Mouse (Mus musculus): ENCODE measurements around the gene Nphp1. TPM values are rescaled to one million over a fixed set of nuclear protein-coding genes. Genes with fewer than 3 reads are reported as not detected.

Gene Nphp1
- polyA plus RNA-seq, 1 experiment from 2014 or later, result 17.2 TPM

DNA sequence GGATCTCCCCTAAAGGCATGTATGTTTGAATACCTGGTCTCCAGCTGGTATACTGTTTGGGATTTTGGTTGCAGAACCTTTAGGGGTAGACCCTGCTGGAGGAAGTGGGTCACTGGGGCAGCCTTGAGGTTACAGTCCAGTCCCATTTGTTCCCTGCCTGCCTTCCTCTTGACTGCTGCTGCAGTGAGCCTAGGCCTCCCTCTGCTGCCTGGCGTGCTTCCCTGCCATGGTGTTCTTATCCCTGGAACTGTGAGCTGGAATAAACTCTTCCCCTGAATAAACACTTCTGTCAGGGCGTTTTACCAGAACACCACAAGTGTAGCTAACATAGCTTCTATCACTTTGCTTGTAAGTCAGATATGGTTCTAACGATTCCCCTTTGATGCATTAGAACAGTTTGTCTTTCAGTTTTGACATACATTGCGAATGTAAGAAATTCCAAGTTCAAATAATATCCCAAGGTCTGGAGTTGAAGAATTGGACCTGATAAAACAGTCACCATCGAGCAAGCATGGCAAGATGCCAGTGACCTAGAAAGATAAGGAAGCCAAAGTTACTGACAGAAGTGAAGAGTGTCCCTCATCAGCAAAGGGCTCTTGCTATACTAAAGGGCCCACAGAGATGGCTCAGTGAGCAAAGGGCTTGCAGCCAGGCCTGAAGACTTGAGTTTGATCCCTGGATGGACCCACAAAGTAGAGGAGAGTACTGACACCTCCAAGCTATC, 29.4 kb downstream of the Nphp1 start:
- no peak for DNase-seq
- ATAC-seq (ENCODE audit: low FRiP score, low TSS enrichment), result no peak
- Histone ChIP-seq H3K9me3 (ENCODE audit: control insufficient read depth, low read length) (no peaks in the 10 kb centered on the region), H3K4me1 (ENCODE audit: control insufficient read depth, insufficient read depth, low read length) (no peaks in the 10 kb centered on the region), H3K9ac (replicated peaks; ENCODE audit: low read length) (no peak overlapping the region), H3K36me3 (ENCODE audit: control insufficient read depth, insufficient read depth, low read length) (peaks cover 34% of the 10 kb centered on the region), H3K27ac (replicated peaks; ENCODE audit: low read depth, low read length) (no peak overlapping the region), H3K4me2 (ENCODE audit: low read length) (no peak overlapping the region), H3K4me3 (replicated peaks; ENCODE audit: low read depth, low read length) (no peak overlapping the region), H3K27me3 (ENCODE audit: control insufficient read depth, insufficient read depth, low read length) (no peaks in the 10 kb centered on the region)
- whole genome bisulfite sequencing, result 92% methylated on average over 5 of the region's 5 CpGs

- H3K9me3 ChIP-seq (ENCODE audit: control insufficient read depth, low read length), result no peaks in the 10 kb centered on the region
- peak; percentile 35 for DNase-seq
- no peak overlapping the region for H3K4me2 ChIP-seq (ENCODE audit: low read length)
- ATAC-seq (ENCODE audit: low FRiP score, low TSS enrichment), result no peak
- no peaks in the 10 kb centered on the region for H3K27me3 ChIP-seq (ENCODE audit: control insufficient read depth, insufficient read depth, low read length)
- H3K4me3 ChIP-seq (replicated peaks; ENCODE audit: low read depth, low read length), result no peak overlapping the region
- H3K36me3 ChIP-seq (ENCODE audit: control insufficient read depth, insufficient read depth, low read length), result peaks cover 26% of the 10 kb centered on the region
- 46% methylated on average over 8 of the region's 8 CpGs for WGBS
- H3K27ac ChIP-seq (replicated peaks; ENCODE audit: low read depth, low read length), result peak overlapping the region; percentile 32; the same call in 1 of the 2 replicates
- no peak overlapping the region for H3K9ac ChIP-seq (replicated peaks; ENCODE audit: low read length)
- no peaks in the 10 kb centered on the region for H3K4me1 ChIP-seq (ENCODE audit: control insufficient read depth, insufficient read depth, low read length)
Measured at GRCm38 (mm10) chr2:127757171-127757570, 31.5 kb downstream of the Nphp1 start.

- ATAC-seq (ENCODE audit: low FRiP score, low TSS enrichment) (no peak), DNase-seq (no peak)
- Histone ChIP-seq H3K27ac (replicated peaks; ENCODE audit: low read depth, low read length) (no peak overlapping the region), H3K4me2 (ENCODE audit: low read length) (no peak overlapping the region), H3K4me1 (ENCODE audit: control insufficient read depth, insufficient read depth, low read length) (no peaks in the 10 kb centered on the region), H3K4me3 (replicated peaks; ENCODE audit: low read depth, low read length) (no peak overlapping the region), H3K9me3 (ENCODE audit: control insufficient read depth, low read length) (no peaks in the 10 kb centered on the region), H3K27me3 (ENCODE audit: control insufficient read depth, insufficient read depth, low read length) (no peaks in the 10 kb centered on the region), H3K9ac (replicated peaks; ENCODE audit: low read length) (no peak overlapping the region), H3K36me3 (ENCODE audit: control insufficient read depth, insufficient read depth, low read length) (0 out of 2 replicates have a peak, but pooled peaks cover under 1% of the 10 kb centered on the region)
- 96% methylated on average over 4 of the region's 4 CpGs for WGBS
Measured at GRCm38 (mm10) chr2:127754113-127754512, 34.6 kb downstream of the Nphp1 start.

GRCm38 (mm10) chr2:127751849-127752610, 36.7 kb downstream of the Nphp1 start:
- 75% methylated on average over 11 of the region's 11 CpGs for WGBS
- DNase-seq, result no peak
- no peak for ATAC-seq (ENCODE audit: low FRiP score, low TSS enrichment)

DNA sequence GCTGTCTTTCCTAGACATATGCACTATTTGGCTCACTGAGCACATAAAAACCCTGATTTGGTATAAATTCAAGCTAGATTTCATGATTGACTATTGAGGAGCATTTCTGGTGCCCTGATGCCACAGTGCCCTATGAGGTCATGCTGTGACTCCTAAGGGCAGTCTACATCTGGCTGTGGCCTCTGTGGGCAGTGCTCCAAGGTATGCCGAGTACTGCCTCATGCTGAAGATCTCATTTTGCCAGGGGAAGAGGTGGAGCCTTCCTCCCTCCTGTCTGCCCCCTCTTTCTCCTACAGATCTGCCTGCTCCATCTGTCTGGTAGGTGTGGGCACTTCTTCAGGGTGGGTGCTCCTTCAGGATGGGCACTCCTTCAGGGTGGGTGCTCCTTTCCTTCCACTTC, 39.3 kb downstream of the Nphp1 start:
- no peaks in the 10 kb centered on the region for H3K4me1 ChIP-seq (ENCODE audit: control insufficient read depth, insufficient read depth, low read length)
- ATAC-seq (ENCODE audit: low FRiP score, low TSS enrichment) (no peak), DNase-seq (no peak)
- no peak overlapping the region for H3K27ac ChIP-seq (replicated peaks; ENCODE audit: low read depth, low read length)
- peaks cover 9% of the 10 kb centered on the region; the same call in 1 of the 2 replicates for H3K36me3 ChIP-seq (ENCODE audit: control insufficient read depth, insufficient read depth, low read length)
- no peaks in the 10 kb centered on the region for H3K27me3 ChIP-seq (ENCODE audit: control insufficient read depth, insufficient read depth, low read length)
- no peak overlapping the region for H3K4me2 ChIP-seq (ENCODE audit: low read length)
- no peak overlapping the region for H3K9ac ChIP-seq (replicated peaks; ENCODE audit: low read length)
- 89% methylated on average over 1 of the region's 1 CpGs for WGBS
- H3K9me3 ChIP-seq (ENCODE audit: control insufficient read depth, low read length), result no peaks in the 10 kb centered on the region
- no peak overlapping the region for H3K4me3 ChIP-seq (replicated peaks; ENCODE audit: low read depth, low read length)

More at GRCm38 (mm10) chr2:127751849-127752610, 36.7 kb downstream of the Nphp1 start:
- Histone ChIP-seq H3K9me3 (ENCODE audit: control insufficient read depth, low read length) (no peaks in the 10 kb centered on the region), H3K4me1 (ENCODE audit: control insufficient read depth, insufficient read depth, low read length) (no peaks in the 10 kb centered on the region), H3K9ac (replicated peaks; ENCODE audit: low read length) (no peak overlapping the region), H3K36me3 (ENCODE audit: control insufficient read depth, insufficient read depth, low read length) (no peaks in the 10 kb centered on the region), H3K4me3 (replicated peaks; ENCODE audit: low read depth, low read length) (no peak overlapping the region), H3K27ac (replicated peaks; ENCODE audit: low read depth, low read length) (no peak overlapping the region), H3K4me2 (ENCODE audit: low read length) (no peak overlapping the region), H3K27me3 (ENCODE audit: control insufficient read depth, insufficient read depth, low read length) (no peaks in the 10 kb centered on the region)

DNA sequence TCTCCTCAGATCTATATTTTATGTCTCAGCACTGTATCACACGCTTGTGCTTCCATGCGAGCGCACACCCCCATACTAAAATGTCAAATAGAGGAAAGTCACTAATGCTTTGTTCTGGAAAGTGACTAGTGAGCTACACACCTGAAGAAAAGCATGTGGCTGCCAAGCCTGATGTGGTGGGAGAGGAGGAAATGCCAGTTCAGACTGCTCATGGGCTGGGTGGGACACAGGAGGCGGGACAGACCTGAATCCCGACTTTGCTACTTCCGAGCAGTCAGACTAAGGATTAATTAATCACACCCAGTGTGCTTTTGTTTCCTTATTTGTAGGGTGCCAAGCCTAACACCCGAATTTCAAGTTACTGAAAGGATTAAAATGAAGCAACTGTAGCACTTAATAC, 40.4 kb downstream of the Nphp1 start:
- H3K4me1 ChIP-seq (ENCODE audit: control insufficient read depth, insufficient read depth, low read length), result no peaks in the 10 kb centered on the region
- no peaks in the 10 kb centered on the region for H3K27me3 ChIP-seq (ENCODE audit: control insufficient read depth, insufficient read depth, low read length)
- no peaks in the 10 kb centered on the region for H3K9me3 ChIP-seq (ENCODE audit: control insufficient read depth, low read length)
- no peak overlapping the region for H3K9ac ChIP-seq (replicated peaks; ENCODE audit: low read length)
- H3K4me3 ChIP-seq (replicated peaks; ENCODE audit: low read depth, low read length), result no peak overlapping the region
- no peak for ATAC-seq (ENCODE audit: low FRiP score, low TSS enrichment)
- no peak for DNase-seq
- peaks cover 9% of the 10 kb centered on the region; the same call in 1 of the 2 replicates for H3K36me3 ChIP-seq (ENCODE audit: control insufficient read depth, insufficient read depth, low read length)
- H3K4me2 ChIP-seq (ENCODE audit: low read length), result no peak overlapping the region
- H3K27ac ChIP-seq (replicated peaks; ENCODE audit: low read depth, low read length), result no peak overlapping the region
- 67% methylated on average over 7 of the region's 7 CpGs for WGBS

GRCm38 (mm10) chr2:127742637-127743036, 46.1 kb downstream of the Nphp1 start:
- Histone ChIP-seq H3K4me3 (replicated peaks; ENCODE audit: low read depth, low read length) (no peak overlapping the region), H3K4me1 (ENCODE audit: control insufficient read depth, insufficient read depth, low read length) (no peaks in the 10 kb centered on the region), H3K9ac (replicated peaks; ENCODE audit: low read length) (no peak overlapping the region), H3K4me2 (ENCODE audit: low read length) (no peak overlapping the region), H3K36me3 (ENCODE audit: control insufficient read depth, insufficient read depth, low read length) (peaks cover 20% of the 10 kb centered on the region), H3K9me3 (ENCODE audit: control insufficient read depth, low read length) (no peaks in the 10 kb centered on the region), H3K27ac (replicated peaks; ENCODE audit: low read depth, low read length) (no peak overlapping the region), H3K27me3 (ENCODE audit: control insufficient read depth, insufficient read depth, low read length) (no peaks in the 10 kb centered on the region)
- no peak for DNase-seq
- 85% methylated on average over 3 of the region's 3 CpGs for WGBS
- ATAC-seq (ENCODE audit: low FRiP score, low TSS enrichment), result no peak

DNA sequence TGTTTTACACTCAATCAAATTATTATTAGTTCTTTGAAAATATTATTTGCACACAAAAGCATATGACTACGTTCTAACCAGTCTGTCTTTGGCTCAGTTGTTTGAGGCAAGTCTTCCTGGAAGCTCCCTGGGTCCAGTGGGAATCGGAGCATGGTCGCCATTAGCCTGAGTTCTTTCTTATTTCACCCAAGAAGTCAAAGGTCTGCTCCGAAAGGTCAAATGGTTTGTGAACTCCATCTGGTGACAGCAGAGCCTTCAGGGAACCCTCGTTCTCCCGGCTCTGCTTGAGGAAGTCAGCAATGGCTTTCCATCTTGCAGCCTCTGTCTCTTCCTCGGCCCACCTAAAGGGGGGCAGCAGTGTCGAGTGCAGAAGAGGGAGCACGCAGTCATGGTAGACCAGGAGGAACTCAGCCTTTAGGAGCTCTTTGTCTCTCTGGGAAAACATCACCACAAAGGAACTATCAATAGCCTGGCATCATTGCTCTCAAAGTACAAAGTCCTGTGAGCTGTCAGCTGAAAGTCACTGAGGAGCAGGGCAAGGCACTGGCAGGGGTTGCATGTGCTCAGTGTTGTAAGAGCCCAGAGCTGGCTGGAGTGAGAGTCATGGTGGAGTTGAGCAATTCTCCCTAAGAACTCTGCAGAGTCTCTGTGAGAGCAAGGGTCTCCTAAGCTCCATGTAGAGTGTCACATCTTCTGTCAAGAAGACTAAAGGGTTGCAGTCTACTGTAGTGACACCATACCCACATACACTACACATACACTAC, 47.8 kb downstream of the Nphp1 start:
- Histone ChIP-seq H3K9ac (replicated peaks; ENCODE audit: low read length) (no peak overlapping the region), H3K4me1 (ENCODE audit: control insufficient read depth, insufficient read depth, low read length) (no peaks in the 10 kb centered on the region), H3K9me3 (ENCODE audit: control insufficient read depth, low read length) (no peaks in the 10 kb centered on the region), H3K4me3 (replicated peaks; ENCODE audit: low read depth, low read length) (no peak overlapping the region), H3K27ac (replicated peaks; ENCODE audit: low read depth, low read length) (no peak overlapping the region), H3K4me2 (ENCODE audit: low read length) (no peak overlapping the region), H3K36me3 (ENCODE audit: control insufficient read depth, insufficient read depth, low read length) (peaks cover 17% of the 10 kb centered on the region), H3K27me3 (ENCODE audit: control insufficient read depth, insufficient read depth, low read length) (no peaks in the 10 kb centered on the region)
- DNase-seq (no peak), ATAC-seq (ENCODE audit: low FRiP score, low TSS enrichment) (no peak)
- 86% methylated on average over 9 of the region's 9 CpGs for WGBS
